Mouse (Mus musculus) embryonic fibroblast, embryonic 13.5 days (primary cell): Measurements from ENCODE around the gene Lig1.

ENCODE experiments used
- CTCF ChIP-seq: IDR thresholded peaks from 2 replicates; pipeline ENCODE4 v1.5.1; 2011; ENCODE audit warnings: mild to moderate bottlenecking, control low read depth, low read length, moderate library complexity, borderline replicate concordance; ENCODE audit not compliant: insufficient read depth
- POLR2A ChIP-seq: IDR thresholded peaks from 2 replicates; pipeline ENCODE4 v1.6.1; 2011; ENCODE audit warnings: low read depth, mild to moderate bottlenecking, control low read depth, low read length, moderate library complexity

- TF ChIP-seq CTCF (no peak), POLR2A (no peak)
These were observed 24.6 kb downstream of the Lig1 start for GRCm38 (mm10) chr7:13301643-13302042.
